Mouse (Mus musculus): ENCODE results near the gene Ctla4.

- TF ChIP-seq CTCF (IDR thresholded peaks at IDR 0.05; ENCODE audit: borderline replicate concordance, control insufficient read depth, extremely low read depth, insufficient read depth, low read length, poor library complexity) (no peak), POLR2A (IDR thresholded peaks at IDR 0.05; ENCODE audit: control insufficient read depth, extremely low read depth, insufficient read depth, low read length, poor library complexity) (no peak)
These were observed 24.3 kb upstream of the Ctla4 start for GRCm38 (mm10) chr1:60862510-60862909.

Data from thymus, adult 2 months (tissue).